Mouse (Mus musculus) megakaryocyte, embryonic 14.5 days (primary cell): ENCODE data around the gene Olfr963. TPM values are rescaled to one million over a fixed set of nuclear protein-coding genes. Genes with fewer than 3 reads are reported as not detected.
"Not testable (repeated sequence)": the region's sequence is repeated elsewhere in the genome, so short reads cannot be mapped to it uniquely, and the experiment has no call there.

ENCODE experiments used
- H3K27me3 ChIP-seq: replicated peaks from 2 replicates; pipeline ENCODE3; 2012; ENCODE audit warnings: inconsistent platforms
- H3K36me3 ChIP-seq: replicated peaks from 2 replicates; pipeline ENCODE3; 2012; ENCODE audit warnings: low read length, inconsistent platforms, mixed read lengths
- H3K4me1 ChIP-seq: 2 replicates; pipeline ENCODE4 v1.6.1; 2012; ENCODE audit warnings: inconsistent platforms
- H3K4me3 ChIP-seq: replicated peaks from 2 replicates; pipeline ENCODE3; 2012; ENCODE audit warnings: moderate library complexity, mild to moderate bottlenecking, inconsistent platforms
- H3K9me3 ChIP-seq: 2 replicates; pipeline ENCODE4 v1.6.1; 2012; ENCODE audit warnings: inconsistent platforms
- FLI1 ChIP-seq: IDR thresholded peaks from 2 replicates; pipeline ENCODE4 v1.6.1; 2012; ENCODE audit warnings: low read length, inconsistent platforms, mixed read lengths
- GATA1 ChIP-seq: IDR thresholded peaks from 3 replicates; pipeline ENCODE4 v1.6.1; 2012; ENCODE audit warnings: mixed read lengths, low read length, inconsistent platforms, borderline replicate concordance
- polyA plus RNA-seq: library from polyadenylated mRNA; stranded (reverse); fragments of >175 nt; gene quantifications from 2 replicates; pipeline ENCODE4 v1.2.3, GENCODE M21; 2012; ENCODE audit warnings: low replicate concordance; ENCODE audit not compliant: insufficient read depth

Gene Olfr963
- polyA plus RNA-seq, 1 experiment: not detected

GRCm38 (mm10) chr9:39678557-39678956 is 11.6 kb downstream of the Olfr963 start:
- Histone ChIP-seq H3K27me3 (no peaks in the 10 kb centered on the region), H3K4me3 (no peak overlapping the region), H3K4me1 (no peaks in the 10 kb centered on the region), H3K36me3 (no peaks in the 10 kb centered on the region), H3K9me3 (no peaks in the 10 kb centered on the region)
- no peak for TF ChIP-seq GATA1
- TF ChIP-seq FLI1: no peak

GRCm38 (mm10) chr9:39679280-39679679 is 12.3 kb downstream of the Olfr963 start:
- Histone ChIP-seq H3K9me3 (no peaks in the 10 kb centered on the region), H3K4me1 (no peaks in the 10 kb centered on the region)
- TF ChIP-seq FLI1 (no peak), GATA1 (no peak)

GRCm38 (mm10) chr9:39701123-39701522 is 34.1 kb downstream of the Olfr963 start:
- H3K4me3 ChIP-seq, H3K4me1 ChIP-seq, H3K36me3 ChIP-seq, H3K27me3 ChIP-seq: not testable (repeated sequence)
- H3K9me3 ChIP-seq: peaks cover 13% of the 10 kb centered on the region; the same call in 1 of the 2 replicates

More at GRCm38 (mm10) chr9:39679280-39679679, 12.3 kb downstream of the Olfr963 start:
- Histone ChIP-seq H3K4me3 (no peak overlapping the region), H3K27me3 (no peaks in the 10 kb centered on the region), H3K36me3 (no peaks in the 10 kb centered on the region)

GRCm38 (mm10) chr9:39707017-39707416 is 40.0 kb downstream of the Olfr963 start, which contains the start of gene Olfr149:
Gene Olfr149 (minus strand): TSS chr9:39707117.
- H3K4me1 ChIP-seq: no peaks in the 10 kb centered on the region
- no peak within 1 kb of the TSS for H3K4me3 ChIP-seq
- TF ChIP-seq FLI1: no peak
- no peak for TF ChIP-seq GATA1
- no peaks in the 10 kb centered on the region for H3K27me3 ChIP-seq
- H3K9me3 ChIP-seq: peaks cover 5% of the 10 kb centered on the region; the same call in 1 of the 2 replicates
- H3K36me3 ChIP-seq: no peaks in the 10 kb centered on the region

GRCm38 (mm10) chr9:39708958-39709357 is 42.0 kb downstream of the Olfr963 start:
- H3K4me3 ChIP-seq: no peak overlapping the region
- no peaks in the 10 kb centered on the region for H3K9me3 ChIP-seq
- no peaks in the 10 kb centered on the region for H3K4me1 ChIP-seq
- H3K27me3 ChIP-seq: no peaks in the 10 kb centered on the region
- TF ChIP-seq GATA1 (no peak), FLI1 (no peak)
- no peaks in the 10 kb centered on the region for H3K36me3 ChIP-seq

GRCm38 (mm10) chr9:39711053-39711452 is 44.0 kb downstream of the Olfr963 start, which contains the start of gene Olfr965:
Gene Olfr965 (plus strand): TSS chr9:39711353.
- Histone ChIP-seq H3K27me3 (no peaks in the 10 kb centered on the region), H3K36me3 (no peaks in the 10 kb centered on the region), H3K4me3 (no peak within 1 kb of the TSS)

More at GRCm38 (mm10) chr9:39711053-39711452, 44.0 kb downstream of the Olfr963 start, which contains the start of gene Olfr965:
- no peaks in the 10 kb centered on the region for H3K4me1 ChIP-seq
- TF ChIP-seq GATA1: no peak
- no peak for TF ChIP-seq FLI1
- H3K9me3 ChIP-seq: no peaks in the 10 kb centered on the region

Other genes starting within 250 kb of the Olfr963 start
- gene Olfr952, start 240.1 kb upstream of the Olfr963 start, polyA plus RNA-seq: not detected in 2 replicates
- gene Olfr954, start 210.5 kb upstream of the Olfr963 start, polyA plus RNA-seq: 0.04 TPM in 1 of 2 replicates, not detected in the other
- gene Olfr955, start 195.3 kb upstream of the Olfr963 start, polyA plus RNA-seq: not detected in 2 replicates
- gene Olfr44, start 173.2 kb upstream of the Olfr963 start, polyA plus RNA-seq: not detected in 2 replicates
- not detected in 2 replicates for gene Olfr957, start 151.4 kb upstream of the Olfr963 start, polyA plus RNA-seq
- not detected in 2 replicates for gene Olfr958, start 113.2 kb upstream of the Olfr963 start, polyA plus RNA-seq
- not detected in 2 replicates for gene Olfr959, start 91.6 kb upstream of the Olfr963 start, polyA plus RNA-seq
- 0.17 TPM in 1 of 2 replicates, not detected in the other for gene AW551984, start 62.8 kb upstream of the Olfr963 start, polyA plus RNA-seq
- not detected in 2 replicates for gene Olfr148, start 56.5 kb upstream of the Olfr963 start, polyA plus RNA-seq
- not detected in 2 replicates for gene Olfr960, start 45.8 kb upstream of the Olfr963 start, polyA plus RNA-seq
- gene Olfr961, start 22.1 kb upstream of the Olfr963 start, polyA plus RNA-seq: not detected in 2 replicates
- gene Olfr149, start 39.9 kb downstream of the Olfr963 start, polyA plus RNA-seq: not detected in 2 replicates
- gene Olfr965, start 44.1 kb downstream of the Olfr963 start, polyA plus RNA-seq: not detected in 2 replicates
- not detected in 2 replicates for gene Olfr150, start 63.8 kb downstream of the Olfr963 start, polyA plus RNA-seq
- not detected in 2 replicates for gene Olfr967, start 79.0 kb downstream of the Olfr963 start, polyA plus RNA-seq
- 0.09 TPM in 1 of 2 replicates, not detected in the other for gene Olfr968, start 116.0 kb downstream of the Olfr963 start, polyA plus RNA-seq
- not detected in 2 replicates for gene Olfr969, start 123.7 kb downstream of the Olfr963 start, polyA plus RNA-seq
- gene Olfr970, start 141.7 kb downstream of the Olfr963 start, polyA plus RNA-seq: not detected in 2 replicates
- gene Olfr971, start 169.7 kb downstream of the Olfr963 start, polyA plus RNA-seq: not detected in 2 replicates
- not detected in 2 replicates for gene Olfr972, start 199.2 kb downstream of the Olfr963 start, polyA plus RNA-seq
- gene Olfr229, start 240.1 kb downstream of the Olfr963 start, polyA plus RNA-seq: not detected in 2 replicates